Mouse (Mus musculus) limb, embryonic 14.5 days (tissue): ENCODE results near the gene Ankfn1. TPM values are rescaled to one million over a fixed set of nuclear protein-coding genes. Genes with fewer than 3 reads are reported as not detected.

Experiments
- ATAC-seq: fragments of 200-750 bp; cut with Nextera tagmentation; 2 replicates; pipeline ENCODE4 v1.8.0; 2017; ENCODE audit warnings: low read depth, moderate number of reproducible peaks, moderate TSS enrichment; ENCODE audit not compliant: low FRiP score
- DNase-seq: peaks from one replicate; pipeline ENCODE4 v3.0.0-alpha.2; 2015; ENCODE audit warnings: low spot score
- H3K27ac ChIP-seq: fragments of 300-500 bp; sonication (generic); replicated peaks from 2 replicates; pipeline ENCODE4 v1.5.1; 2014; ENCODE audit warnings: low read depth, mild to moderate bottlenecking, low read length, moderate library complexity, mixed read lengths
- H3K27me3 ChIP-seq: fragments of 300-500 bp; sonication (generic); 2 replicates; pipeline ENCODE4 v1.6.1; 2014; ENCODE audit warnings: low read length, mixed read lengths; ENCODE audit not compliant: control insufficient read depth, insufficient read depth
- H3K36me3 ChIP-seq: fragments of 300-500 bp; sonication (generic); 2 replicates; pipeline ENCODE4 v1.6.1; 2014; ENCODE audit warnings: mild to moderate bottlenecking, low read length, moderate library complexity, mixed read lengths; ENCODE audit not compliant: control insufficient read depth, insufficient read depth
- H3K4me1 ChIP-seq: fragments of 300-500 bp; sonication (generic); 2 replicates; pipeline ENCODE4 v1.6.1; 2014; ENCODE audit warnings: antibody characterized with exemption, low read length, mixed read lengths; ENCODE audit not compliant: control insufficient read depth, insufficient read depth
- H3K4me2 ChIP-seq: fragments of 300-500 bp; sonication (generic); replicated peaks from 2 replicates; pipeline ENCODE4 v1.6.1; 2014; ENCODE audit warnings: low read depth, mild to moderate bottlenecking, low read length, moderate library complexity; ENCODE audit not compliant: severe bottlenecking
- H3K4me3 ChIP-seq: fragments of 300-500 bp; sonication (generic); replicated peaks from 2 replicates; pipeline ENCODE4 v1.5.1; 2014; ENCODE audit warnings: low read length
- H3K9ac ChIP-seq: fragments of 300-500 bp; sonication (generic); 2 replicates; pipeline ENCODE4 v1.6.1; 2014; ENCODE audit warnings: mild to moderate bottlenecking, low read depth, low read length, moderate library complexity; ENCODE audit not compliant: severe bottlenecking
- H3K9me3 ChIP-seq: fragments of 300-500 bp; sonication (generic); 2 replicates; pipeline ENCODE4 v1.6.1; 2016; ENCODE audit warnings: low read length; ENCODE audit not compliant: control insufficient read depth
- POLR2A ChIP-seq: fragments of 200-500 bp; IDR thresholded peaks from 2 replicates; pipeline ENCODE4 v1.8.0; 2012; ENCODE audit warnings: inconsistent platforms, mild to moderate bottlenecking, moderate library complexity, borderline replicate concordance; ENCODE audit not compliant: insufficient read depth, insufficient read length; ENCODE audit errors: extremely low read depth
- WGBS: fragments of 180-500 bp; shearing (Covaris S2); extraction: QIAGEN DNeasy Blood & Tissue Kit; methylation state at CpG from one replicate; pipeline ENCODE4 v1.1.7; 2014; 5-methylcytosine and 5-hydroxymethylcytosine counted together
- polyA plus RNA-seq, 2 experiments: library from polyadenylated mRNA; depleted of rRNA in 1 of 2; stranded (reverse) in 1 of 2; unstranded in 1 of 2; fragments of >200 nt; fragmentation: Nextera tagmentation in 1 of 2; extraction: Ambion mirVana in 1 of 2; gene quantifications; 2 replicates each; pipeline versions ENCODE4 v1.2.1 to v1.2.3; 2012 to 2014

Ankfn1 gene
- polyA plus RNA-seq, 2 experiments = 0.36 to 0.61 TPM

- 0 out of 2 replicates have a peak, but pooled peaks have one; percentile 31 for ATAC-seq
- Histone ChIP-seq H3K4me1 (peaks cover 9% of the 10 kb centered on the region; the same call in 1 of the 2 replicates), H3K9me3 (no peaks in the 10 kb centered on the region), H3K4me2 (no peak overlapping the region), H3K27ac (no peak overlapping the region), H3K9ac (no peak overlapping the region), H3K27me3 (no peaks in the 10 kb centered on the region), H3K36me3 (no peaks in the 10 kb centered on the region), H3K4me3 (no peak overlapping the region)
- TF ChIP-seq POLR2A = no peak
- 50% methylated on average over 2 of the region's 2 CpGs for WGBS
- DNase-seq = peak; percentile 31
Measured at GRCm38 (mm10) chr11:89676922-89677321, 100.5 kb downstream of the Ankfn1 start.

- H3K36me3 ChIP-seq = no peaks in the 10 kb centered on the region
- H3K9me3 ChIP-seq = no peaks in the 10 kb centered on the region
- DNase-seq = no peak
- H3K4me1 ChIP-seq = peaks cover 9% of the 10 kb centered on the region; the same call in 1 of the 2 replicates
- TF ChIP-seq POLR2A = no peak
- no peak for ATAC-seq
- H3K27me3 ChIP-seq = no peaks in the 10 kb centered on the region
- WGBS = 10% methylated on average over 1 of the region's 1 CpGs
- H3K4me2 ChIP-seq = no peak overlapping the region
- no peak overlapping the region for H3K27ac ChIP-seq
- H3K9ac ChIP-seq = no peak overlapping the region
- H3K4me3 ChIP-seq = no peak overlapping the region
Measured at GRCm38 (mm10) chr11:89673916-89674507, 103.4 kb downstream of the Ankfn1 start.

GRCm38 (mm10) chr11:89672510-89673085 is 104.9 kb downstream of the Ankfn1 start:
- H3K9me3 ChIP-seq = no peaks in the 10 kb centered on the region
- WGBS = 38% methylated on average over 3 of the region's 3 CpGs
- no peak overlapping the region for H3K4me3 ChIP-seq
- no peak overlapping the region for H3K27ac ChIP-seq
- H3K27me3 ChIP-seq = no peaks in the 10 kb centered on the region
- no peaks in the 10 kb centered on the region for H3K36me3 ChIP-seq
- no peak overlapping the region for H3K9ac ChIP-seq
- peak; percentile 29 for DNase-seq
- no peak overlapping the region for H3K4me2 ChIP-seq
- ATAC-seq = peak; percentile 83
- peaks cover 9% of the 10 kb centered on the region; the same call in 1 of the 2 replicates for H3K4me1 ChIP-seq
- no peak for TF ChIP-seq POLR2A

- no peak for DNase-seq
- ATAC-seq = no peak
- H3K36me3 ChIP-seq = no peaks in the 10 kb centered on the region
- H3K4me1 ChIP-seq = peaks cover 12% of the 10 kb centered on the region
- 24% methylated on average over 14 of the region's 14 CpGs for WGBS
- no peak overlapping the region for H3K9ac ChIP-seq
- no peak overlapping the region for H3K27ac ChIP-seq
- TF ChIP-seq POLR2A = no peak
- no peak overlapping the region for H3K4me2 ChIP-seq
- H3K4me3 ChIP-seq = no peak overlapping the region
- no peaks in the 10 kb centered on the region for H3K27me3 ChIP-seq
- H3K9me3 ChIP-seq = no peaks in the 10 kb centered on the region
Measured at GRCm38 (mm10) chr11:89665170-89665880, 112.1 kb downstream of the Ankfn1 start.

GRCm38 (mm10) chr11:89659048-89659447 is 118.4 kb downstream of the Ankfn1 start:
- Histone ChIP-seq H3K27ac (no peak overlapping the region), H3K36me3 (no peaks in the 10 kb centered on the region), H3K4me1 (peaks cover 8% of the 10 kb centered on the region; the same call in 1 of the 2 replicates), H3K27me3 (no peaks in the 10 kb centered on the region), H3K9ac (no peak overlapping the region), H3K4me3 (no peak overlapping the region), H3K4me2 (no peak overlapping the region), H3K9me3 (no peaks in the 10 kb centered on the region)
- no peak for DNase-seq
- TF ChIP-seq POLR2A = no peak
- ATAC-seq = no peak
- WGBS = 69% methylated on average over 3 of the region's 3 CpGs
